Comparison of ENCODE assay signal across 21 mouse cellular contexts in the genomic region with DNA sequence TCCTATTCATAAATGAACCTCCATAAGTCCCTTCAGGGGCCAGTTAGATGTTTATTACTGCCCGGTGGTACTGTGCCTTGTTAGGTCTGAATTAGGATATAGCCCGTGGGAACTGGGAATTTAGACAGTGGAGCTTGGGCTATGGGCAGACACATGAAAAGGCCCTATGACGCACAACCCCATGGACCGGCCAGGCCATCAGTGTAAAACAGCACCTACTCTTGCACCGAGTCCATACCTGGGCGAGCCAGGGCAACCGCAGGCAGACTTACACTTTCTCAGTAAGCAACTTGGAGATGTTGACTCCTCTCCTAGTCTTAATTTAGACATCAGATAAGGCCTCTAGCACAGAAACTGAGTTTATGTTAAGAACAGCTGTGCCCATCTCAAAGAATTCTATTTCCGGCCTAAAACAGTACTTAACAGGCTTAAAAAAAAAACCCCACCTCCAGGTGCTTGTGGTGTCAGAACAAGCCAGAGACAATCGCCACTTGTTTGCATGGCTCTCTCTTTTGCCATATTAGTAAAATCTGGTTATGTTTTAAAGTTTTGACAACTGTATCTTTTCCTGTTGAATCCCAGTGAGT.
DNase-seq lines count a peak whose midpoint lies in the region; ATAC-seq lines count a peak whose summit lies in the region.
"Had no signal": no experiment of that assay in that cellular context is flagged by ENCODE, and none has a peak within 500 bp of the region (broad histone marks: within the 10 kb centered on the region; RNA-seq: fewer than 3 reads in every experiment).

No protein-coding gene starts in this region.

- H3K4me1 ChIP-seq in heart, embryonic 16.5 days (ENCODE audit: control insufficient read depth, insufficient read depth, low read length): peaks cover 29% of the 10 kb centered on the region
- H3K4me1 ChIP-seq: forebrain, embryonic 12.5 days; limb, embryonic 15.5 days; liver, embryonic 15.5 days had no signal

- ATAC-seq in heart, embryonic 16.5 days (replicated peaks; ENCODE audit: extremely low read depth, insufficient read depth, low FRiP score): no peak
- ATAC-seq in CD4-positive, CD25-positive, alpha-beta regulatory T cell, adult 4 months: peak; percentile 52
- no peak for ATAC-seq in megakaryocyte-erythroid progenitor cell, adult 5-6 weeks (replicated peaks; ENCODE audit: low FRiP score, low TSS enrichment, poor library complexity, severe bottlenecking)
- ATAC-seq: midbrain, embryonic 16.5 days had no signal

- no peak overlapping the region for H3K9ac ChIP-seq in heart, embryonic 16.5 days (ENCODE audit: low read length)
- H3K9ac ChIP-seq: forebrain, embryonic 12.5 days; heart, embryonic 12.5 days; limb, embryonic 15.5 days; liver, embryonic 15.5 days had no signal

- intact Hi-C loops in left cerebral cortex, postnatal 14 days (cut with DNase I): loop anchor here (5.0 to 10.0 kb wide), 2 partner anchors 188 to 645 kb away; no protein-coding TSS in a partner anchor

- no peak overlapping the region for H3K4me3 ChIP-seq in heart, embryonic 16.5 days (ENCODE audit: low read length)
- H3K4me3 ChIP-seq: forebrain, embryonic 12.5 days; heart, embryonic 12.5 days; limb, embryonic 15.5 days; liver, embryonic 15.5 days had no signal

- no peaks in the 10 kb centered on the region for H3K9me3 ChIP-seq in heart, embryonic 16.5 days (replicated peaks; ENCODE audit: control insufficient read depth, low read length)
- H3K9me3 ChIP-seq: forebrain, embryonic 12.5 days; G1E; heart, embryonic 12.5 days; limb, embryonic 15.5 days; liver, embryonic 15.5 days had no signal

- 71% methylated on average over 9 of the region's 9 CpGs for WGBS in heart, embryonic 16.5 days

- H3K27ac ChIP-seq in heart, embryonic 16.5 days (ENCODE audit: low read length): peak overlapping the region; percentile 46
- H3K27ac ChIP-seq: forebrain, embryonic 12.5 days; kidney, postnatal 0 days; limb, embryonic 15.5 days; liver, embryonic 15.5 days; stomach, postnatal 0 days had no signal

- H3K4me2 ChIP-seq in heart, embryonic 16.5 days (ENCODE audit: low read depth, low read length): no peak overlapping the region
- H3K4me2 ChIP-seq: forebrain, embryonic 12.5 days; heart, embryonic 12.5 days; limb, embryonic 15.5 days; liver, embryonic 15.5 days had no signal

- H3K27me3 ChIP-seq in heart, embryonic 16.5 days (ENCODE audit: control insufficient read depth, insufficient read depth, low read length): no peaks in the 10 kb centered on the region
- H3K27me3 ChIP-seq: forebrain, embryonic 12.5 days; heart, embryonic 12.5 days; limb, embryonic 15.5 days; liver, embryonic 15.5 days had no signal

- H3K36me3 ChIP-seq in heart, embryonic 16.5 days (ENCODE audit: control insufficient read depth, insufficient read depth): peaks cover 42% of the 10 kb centered on the region
- H3K36me3 ChIP-seq: G1E had no signal

- DNase-seq in heart, adult 18-20 months: no peak
- DNase-seq in naive thymus-derived CD4-positive, alpha-beta T cell, adult 2 months (ENCODE audit: low read depth): peak; percentile 64
- peak; percentile 59 for DNase-seq in thymus, postnatal 25 days
- DNase-seq in yolk sac, embryonic 10.5 days (ENCODE audit: low spot score): no peak
- DNase-seq in left cerebral cortex, postnatal 14 days (ENCODE audit: low spot score in 2 of 2): no peak
- DNase-seq: adrenal gland, postnatal 36 days; cerebellum, adult 8-10 months; gastrocnemius, postnatal 10 days; kidney, adult 18-20 months; right cerebral cortex, postnatal 25 days had no signal

Comparison
In these comparisons a context has a peak if more than half of its experiments do, and no peak if none do; other contexts are left out.
1. DNase-seq: peak in naive thymus-derived CD4-positive, alpha-beta T cell, adult 2 months (single experiment) and thymus, postnatal 25 days (single experiment); none in heart, adult 18-20 months (0 of 2), yolk sac, embryonic 10.5 days (single experiment) and left cerebral cortex, postnatal 14 days (0 of 2).